Mouse (Mus musculus) neural tube, embryonic 11.5 days (tissue): Measurements from ENCODE around the gene Manba. TPM values are rescaled to one million over a fixed set of nuclear protein-coding genes. Genes with fewer than 3 reads are reported as not detected.

Source experiments
- ATAC-seq: fragments of 200-750 bp; cut with Nextera tagmentation; 2 replicates; pipeline ENCODE4 v1.8.0; 2017; ENCODE audit warnings: moderate number of reproducible peaks, mild to moderate bottlenecking, moderate TSS enrichment, moderate library complexity; ENCODE audit not compliant: insufficient read depth, low FRiP score, low TSS enrichment
- DNase-seq: peaks from one replicate; pipeline ENCODE4 v3.0.0-alpha.2; 2015; ENCODE audit warnings: low spot score
- H3K27ac ChIP-seq: fragments of 300-500 bp; sonication (generic); 2 replicates; pipeline ENCODE4 v1.5.1; 2014; ENCODE audit warnings: low read depth, mild to moderate bottlenecking, low read length
- H3K27me3 ChIP-seq: fragments of 300-500 bp; sonication (generic); 2 replicates; pipeline ENCODE4 v1.6.1; 2014; ENCODE audit warnings: mild to moderate bottlenecking, low read length, mixed read lengths; ENCODE audit not compliant: control insufficient read depth, insufficient read depth
- H3K36me3 ChIP-seq: fragments of 300-500 bp; sonication (generic); 2 replicates; pipeline ENCODE4 v1.6.1; 2014; ENCODE audit warnings: mild to moderate bottlenecking, low read length, moderate library complexity, mixed read lengths; ENCODE audit not compliant: control insufficient read depth, insufficient read depth
- H3K4me1 ChIP-seq: fragments of 300-500 bp; sonication (generic); 2 replicates; pipeline ENCODE4 v1.6.1; 2014; ENCODE audit warnings: low read length, mixed read lengths; ENCODE audit not compliant: control insufficient read depth, insufficient read depth
- H3K4me2 ChIP-seq: fragments of 300-500 bp; sonication (generic); 2 replicates; pipeline ENCODE4 v1.6.1; 2014; ENCODE audit warnings: low read depth, mild to moderate bottlenecking, moderate library complexity
- H3K4me3 ChIP-seq: fragments of 300-500 bp; sonication (generic); 2 replicates; pipeline ENCODE4 v1.5.1; 2014; ENCODE audit warnings: low read depth, low read length
- H3K9ac ChIP-seq: fragments of 300-500 bp; sonication (generic); 2 replicates; pipeline ENCODE4 v1.6.1; 2014; ENCODE audit warnings: mild to moderate bottlenecking, low read length
- H3K9me3 ChIP-seq: fragments of 300-500 bp; sonication (generic); 2 replicates; pipeline ENCODE4 v1.6.1; 2016; ENCODE audit warnings: low read length; ENCODE audit not compliant: control insufficient read depth
- WGBS: fragments of 180-500 bp; shearing (Covaris S2); extraction: QIAGEN DNeasy Blood & Tissue Kit; methylation state at CpG from one replicate; pipeline ENCODE4 v1.1.7; 2014; 5-methylcytosine and 5-hydroxymethylcytosine counted together
- polyA plus RNA-seq: library from polyadenylated mRNA; unstranded; fragments of >200 nt; fragmentation: Nextera tagmentation; extraction: Ambion mirVana; gene quantifications from 2 replicates; pipeline ENCODE4 v1.2.1, GENCODE M21; 2014

Manba gene
- polyA plus RNA-seq, 1 experiment from 2014 or later = 3.1 TPM

- Histone ChIP-seq H3K27me3 (no peaks in the 10 kb centered on the region), H3K4me2 (no peak overlapping the region), H3K9ac (no peak overlapping the region), H3K4me1 (no peaks in the 10 kb centered on the region), H3K4me3 (no peak overlapping the region), H3K9me3 (no peaks in the 10 kb centered on the region), H3K36me3 (no peaks in the 10 kb centered on the region), H3K27ac (no peak overlapping the region)
- 46% methylated on average over 11 of the region's 11 CpGs for WGBS
- DNase-seq = no peak
- ATAC-seq = no peak
Observed at GRCm38 (mm10) chr3:135511683-135512082, 26.3 kb downstream of the Manba start.

- Histone ChIP-seq H3K36me3 (no peaks in the 10 kb centered on the region), H3K27ac (no peak overlapping the region), H3K4me1 (no peaks in the 10 kb centered on the region), H3K9me3 (no peaks in the 10 kb centered on the region), H3K4me3 (no peak overlapping the region), H3K9ac (no peak overlapping the region), H3K4me2 (no peak overlapping the region), H3K27me3 (no peaks in the 10 kb centered on the region)
- WGBS = 51% methylated on average over 11 of the region's 11 CpGs
- ATAC-seq (no peak), DNase-seq (no peak)
Observed at GRCm38 (mm10) chr3:135513270-135513669, 27.9 kb downstream of the Manba start.

- H3K4me1 ChIP-seq = no peaks in the 10 kb centered on the region
- 82% methylated on average over 14 of the region's 14 CpGs for WGBS
- H3K9ac ChIP-seq = no peak overlapping the region
- no peaks in the 10 kb centered on the region for H3K27me3 ChIP-seq
- no peak overlapping the region for H3K27ac ChIP-seq
- H3K9me3 ChIP-seq = no peaks in the 10 kb centered on the region
- DNase-seq (no peak), ATAC-seq (no peak)
- H3K36me3 ChIP-seq = no peaks in the 10 kb centered on the region
- no peak overlapping the region for H3K4me2 ChIP-seq
- no peak overlapping the region for H3K4me3 ChIP-seq
Observed at GRCm38 (mm10) chr3:135513800-135514425, 28.5 kb downstream of the Manba start.

- H3K4me2 ChIP-seq = no peak overlapping the region
- no peaks in the 10 kb centered on the region for H3K4me1 ChIP-seq
- WGBS = 92% methylated on average over 5 of the region's 5 CpGs
- no peak for DNase-seq
- no peak overlapping the region for H3K9ac ChIP-seq
- no peak overlapping the region for H3K27ac ChIP-seq
- H3K27me3 ChIP-seq = no peaks in the 10 kb centered on the region
- no peaks in the 10 kb centered on the region for H3K9me3 ChIP-seq
- no peak overlapping the region for H3K4me3 ChIP-seq
- no peaks in the 10 kb centered on the region for H3K36me3 ChIP-seq
- no peak for ATAC-seq
Observed at GRCm38 (mm10) chr3:135515246-135515645, 29.8 kb downstream of the Manba start.

- Histone ChIP-seq H3K27ac (no peak overlapping the region), H3K36me3 (no peaks in the 10 kb centered on the region), H3K9me3 (no peaks in the 10 kb centered on the region), H3K9ac (no peak overlapping the region), H3K4me3 (no peak overlapping the region), H3K4me1 (no peaks in the 10 kb centered on the region), H3K27me3 (no peaks in the 10 kb centered on the region), H3K4me2 (no peak overlapping the region)
- WGBS = 72% methylated on average over 6 of the region's 6 CpGs
- ATAC-seq = no peak
- DNase-seq = no peak
Observed at GRCm38 (mm10) chr3:135516891-135517290, 31.5 kb downstream of the Manba start.

- no peaks in the 10 kb centered on the region for H3K9me3 ChIP-seq
- H3K4me2 ChIP-seq = no peak overlapping the region
- DNase-seq (no peak), ATAC-seq (no peak)
- no peak overlapping the region for H3K9ac ChIP-seq
- H3K4me3 ChIP-seq = no peak overlapping the region
- H3K36me3 ChIP-seq = no peaks in the 10 kb centered on the region
- H3K4me1 ChIP-seq = no peaks in the 10 kb centered on the region
- no peaks in the 10 kb centered on the region for H3K27me3 ChIP-seq
- H3K27ac ChIP-seq = no peak overlapping the region
- WGBS = 93% methylated on average over 5 of the region's 5 CpGs
Observed at GRCm38 (mm10) chr3:135518882-135519281, 33.5 kb downstream of the Manba start.

GRCm38 (mm10) chr3:135519584-135519983 is 34.2 kb downstream of the Manba start:
- Histone ChIP-seq H3K36me3 (no peaks in the 10 kb centered on the region), H3K4me1 (no peaks in the 10 kb centered on the region), H3K27ac (no peak overlapping the region), H3K9ac (no peak overlapping the region), H3K9me3 (no peaks in the 10 kb centered on the region), H3K4me2 (no peak overlapping the region), H3K4me3 (no peak overlapping the region), H3K27me3 (no peaks in the 10 kb centered on the region)
- ATAC-seq = no peak
- no peak for DNase-seq
- WGBS = 73% methylated on average over 6 of the region's 6 CpGs

GRCm38 (mm10) chr3:135521963-135522362 is 36.6 kb downstream of the Manba start:
- no peak overlapping the region for H3K4me3 ChIP-seq
- no peaks in the 10 kb centered on the region for H3K9me3 ChIP-seq
- no peak overlapping the region for H3K27ac ChIP-seq
- no peak overlapping the region for H3K9ac ChIP-seq
- H3K36me3 ChIP-seq = no peaks in the 10 kb centered on the region
- H3K4me1 ChIP-seq = no peaks in the 10 kb centered on the region
- no peak for ATAC-seq
- no peak overlapping the region for H3K4me2 ChIP-seq
- DNase-seq = no peak
- no peaks in the 10 kb centered on the region for H3K27me3 ChIP-seq
- 63% methylated on average over 4 of the region's 4 CpGs for WGBS

GRCm38 (mm10) chr3:135522618-135523355 is 37.4 kb downstream of the Manba start:
- Histone ChIP-seq H3K9ac (no peak overlapping the region), H3K27me3 (no peaks in the 10 kb centered on the region), H3K9me3 (no peaks in the 10 kb centered on the region), H3K27ac (no peak overlapping the region), H3K4me1 (no peaks in the 10 kb centered on the region), H3K36me3 (no peaks in the 10 kb centered on the region), H3K4me2 (no peak overlapping the region), H3K4me3 (no peak overlapping the region)
- WGBS = 61% methylated on average over 16 of the region's 16 CpGs
- DNase-seq (no peak), ATAC-seq (no peak)
